Mouse (Mus musculus) brain, adult 2 months (tissue): Measurements from ENCODE around the gene Rhd.
"Not testable (repeated sequence)": the region's sequence is repeated elsewhere in the genome, so short reads cannot be mapped to it uniquely, and the experiment has no call there.

Source experiments
- DNase-seq: peaks from one replicate; pipeline ENCODE4 v3.0.0; 2011; ENCODE audit warnings: low read depth, low spot score

Gene Rhd

DNA sequence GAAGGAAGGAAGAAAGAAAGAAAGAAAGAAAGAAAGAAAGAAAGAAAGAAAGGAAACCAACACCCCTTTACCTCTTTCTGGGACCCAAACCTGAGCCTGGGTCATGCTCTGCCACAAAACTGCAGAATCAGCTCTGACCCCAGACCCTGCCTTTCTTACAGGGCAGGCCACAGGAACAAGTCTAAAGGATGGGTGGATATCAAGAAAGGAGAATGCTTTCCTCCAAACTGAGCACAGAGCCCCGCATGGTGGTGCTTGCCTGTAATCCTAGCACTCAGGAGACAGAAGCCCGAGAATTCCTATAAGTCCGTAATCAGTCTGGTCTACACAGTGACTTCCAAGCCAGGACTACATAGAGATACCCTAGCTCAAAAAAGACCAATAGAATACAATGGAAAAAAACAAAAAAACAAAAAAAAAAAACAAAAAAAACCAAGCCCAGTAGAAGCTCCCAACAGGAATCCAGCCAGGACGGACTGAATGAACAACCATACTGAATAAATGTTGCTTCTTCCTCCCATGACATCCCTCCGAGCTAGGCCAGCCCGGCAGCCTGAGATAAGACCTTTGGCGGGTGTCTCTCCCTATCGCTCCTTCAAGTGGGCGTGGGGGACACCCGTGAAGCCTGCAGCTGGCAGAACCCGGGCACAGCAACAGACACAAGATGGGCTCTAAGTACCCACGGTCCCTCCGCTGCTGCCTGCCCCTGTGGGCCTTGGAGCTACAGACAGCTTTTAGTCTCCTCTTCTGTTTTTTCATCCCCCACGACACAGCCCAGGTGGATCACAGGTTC, at the start of gene Rhd:
Rhd (plus strand) TSS at position 600 of the 793 bp plus-strand sequence.
- no peak for DNase-seq

- DNase-seq: no peak
Measured at GRCm38 (mm10) chr4:134817706-134818105, 46.6 kb upstream of the Rhd start.

DNA sequence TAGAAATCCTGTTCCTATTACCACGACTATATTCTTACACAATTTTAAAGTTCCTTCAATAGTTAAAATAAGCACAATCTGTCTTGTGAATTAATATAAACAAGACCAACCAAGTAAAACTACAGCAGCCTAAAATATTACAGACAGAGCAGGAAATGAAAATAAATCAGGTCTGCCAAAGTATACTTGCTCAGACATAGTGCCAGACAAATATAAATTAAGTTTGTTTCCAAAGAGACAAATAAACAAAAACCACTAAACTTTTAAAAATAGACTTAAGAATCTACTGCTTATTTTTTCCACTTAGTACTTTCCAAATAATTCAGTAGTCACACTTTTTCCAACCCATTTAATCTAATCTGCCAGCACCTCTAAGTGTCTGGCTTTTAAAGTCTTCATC, 43.3 kb upstream of the Rhd start:
- no peak for DNase-seq

GRCm38 (mm10) chr4:134823560-134823959, 40.8 kb upstream of the Rhd start:
- peak; percentile 54 for DNase-seq

- DNase-seq: not testable (repeated sequence)
Measured at GRCm38 (mm10) chr4:134825864-134826263, 38.5 kb upstream of the Rhd start.

DNA sequence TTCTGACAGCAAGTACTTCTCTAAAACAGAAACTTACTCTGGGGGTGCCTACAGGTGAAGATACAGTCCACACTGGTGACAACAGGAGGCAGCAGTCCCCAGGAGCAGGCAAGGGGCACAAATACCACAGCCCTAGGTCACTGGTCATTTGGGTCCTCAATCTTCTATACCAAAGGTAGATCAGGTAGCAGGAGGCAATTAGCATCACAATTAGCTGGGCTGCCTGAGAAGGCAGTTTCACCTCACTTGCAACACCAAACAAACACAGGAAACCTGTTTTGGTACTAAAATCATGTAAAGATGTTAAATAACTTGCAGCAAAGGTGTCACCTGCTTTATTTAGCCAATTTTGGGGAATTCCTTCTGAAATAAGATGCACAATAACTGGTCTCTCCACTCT, 38.0 kb upstream of the Rhd start:
- no peak for DNase-seq

DNA sequence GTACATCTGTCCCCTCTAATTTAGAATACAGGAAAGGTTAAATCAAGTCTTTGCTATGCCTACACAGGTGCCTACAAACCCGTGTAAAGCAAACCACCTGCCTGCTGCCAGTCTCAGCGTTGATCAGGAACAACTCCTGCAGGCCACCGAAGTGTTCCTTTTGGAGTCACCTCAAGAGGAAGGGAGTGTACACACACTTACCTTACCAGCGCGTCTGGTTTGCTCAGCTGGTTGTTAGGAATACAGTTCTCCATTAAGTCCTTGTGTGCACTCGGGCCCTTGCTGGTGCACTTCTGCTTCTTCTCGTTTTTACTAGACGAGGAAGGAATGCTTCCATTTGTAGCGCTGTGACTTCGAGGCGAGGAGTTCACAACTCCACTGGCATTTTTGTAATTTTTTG, 36.5 kb upstream of the Rhd start:
- DNase-seq: no peak

DNA sequence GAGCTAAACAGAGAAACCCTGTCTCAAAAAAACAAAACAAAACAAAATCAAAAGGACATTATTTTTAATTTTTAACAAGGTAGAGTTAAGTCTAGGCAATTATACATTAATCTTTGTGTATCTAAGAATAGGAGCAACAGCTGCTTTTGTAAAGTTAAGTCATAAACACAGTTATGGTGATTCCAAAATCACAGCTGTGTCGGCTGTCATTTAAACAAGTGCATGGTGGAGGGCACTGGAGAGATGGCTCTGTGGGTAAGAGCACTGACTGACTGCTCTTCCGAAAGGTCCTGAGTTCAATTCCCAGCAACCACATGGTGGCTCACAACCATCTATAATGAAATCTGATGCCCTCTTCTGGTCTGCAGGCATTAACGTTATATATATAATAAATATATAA, 32.4 kb upstream of the Rhd start:
- DNase-seq: no peak

DNA sequence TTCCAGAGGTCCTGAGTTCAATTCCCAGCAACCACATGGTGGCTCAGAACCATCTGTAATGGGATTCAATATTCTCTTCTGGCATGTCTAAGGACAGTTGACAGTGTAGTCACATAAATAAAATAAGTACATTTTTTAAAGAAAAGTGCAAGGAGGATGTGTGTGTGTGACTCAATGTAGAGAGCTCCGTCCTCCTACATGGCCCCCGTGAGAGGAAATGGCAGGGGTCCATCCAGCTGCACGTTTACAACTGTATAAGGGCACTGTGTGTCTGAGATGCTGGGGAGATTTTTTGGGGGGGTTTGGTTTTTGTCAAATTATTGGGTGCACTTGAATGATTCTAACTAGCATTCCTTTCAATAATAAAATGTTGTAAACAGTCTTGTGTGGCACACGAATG, 28.9 kb upstream of the Rhd start:
- DNase-seq: no peak

GRCm38 (mm10) chr4:134838221-134838620, 26.1 kb upstream of the Rhd start:
- DNase-seq: no peak

DNA sequence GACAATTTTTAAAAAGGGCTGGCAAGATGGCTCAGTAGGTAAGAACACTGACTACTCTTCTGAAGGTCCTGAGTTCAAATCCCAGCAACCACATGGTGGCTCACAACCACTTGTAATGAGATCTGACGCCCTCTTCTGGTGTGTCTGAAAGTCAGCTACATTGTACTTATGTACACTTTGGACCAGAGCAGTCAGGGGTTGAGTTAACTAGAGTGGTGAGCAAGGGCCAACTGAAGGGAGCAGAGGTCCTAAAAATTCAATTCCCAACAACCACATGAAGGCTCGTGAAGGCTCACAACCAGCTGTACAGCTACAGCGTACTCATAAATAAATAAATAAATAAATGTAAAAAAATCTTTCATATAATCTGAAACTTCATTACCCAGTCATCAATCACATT, 25.6 kb upstream of the Rhd start:
- DNase-seq: not testable (repeated sequence)

DNA sequence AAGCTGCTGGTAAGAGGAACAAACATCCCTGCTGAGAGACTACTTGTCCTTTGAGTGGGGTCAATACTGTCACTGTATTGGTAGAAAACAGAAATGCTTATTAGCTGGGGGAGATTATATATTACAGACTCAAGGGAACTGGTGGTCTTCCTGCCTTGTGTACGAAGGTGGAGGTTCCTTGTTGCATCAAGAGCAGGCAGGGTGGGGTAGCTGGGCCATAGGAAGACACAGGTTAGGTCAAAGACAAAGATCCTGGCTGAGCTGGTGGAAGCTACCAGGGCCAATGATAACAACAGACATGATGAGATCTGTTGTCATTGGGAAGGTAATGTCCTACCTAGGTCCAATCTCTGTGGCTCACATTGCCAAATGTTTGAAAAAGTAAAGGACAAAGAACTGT, 24.1 kb upstream of the Rhd start:
- no peak for DNase-seq

DNA sequence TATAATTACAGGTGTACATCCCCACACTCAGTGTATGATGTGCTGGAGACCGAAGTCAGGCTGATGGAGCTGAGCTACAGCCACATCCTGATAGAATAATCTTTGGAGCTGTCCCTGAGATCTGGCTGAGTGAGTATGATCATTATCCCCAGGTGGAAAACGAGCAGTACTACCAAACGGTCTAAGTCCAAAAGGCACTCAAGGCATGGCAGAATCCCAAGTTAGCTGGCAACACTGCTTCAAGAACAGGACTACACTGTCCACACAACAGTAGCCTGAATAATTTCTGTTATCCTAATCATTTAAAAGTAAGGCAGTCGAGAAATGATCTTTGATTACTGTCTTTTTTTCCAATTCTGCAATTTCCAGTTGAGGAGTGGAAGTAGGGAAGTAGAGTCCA, 20.8 kb upstream of the Rhd start:
- peak; percentile 44 for DNase-seq

- no peak for DNase-seq
Measured at GRCm38 (mm10) chr4:134847587-134847986, 16.7 kb upstream of the Rhd start.

DNA sequence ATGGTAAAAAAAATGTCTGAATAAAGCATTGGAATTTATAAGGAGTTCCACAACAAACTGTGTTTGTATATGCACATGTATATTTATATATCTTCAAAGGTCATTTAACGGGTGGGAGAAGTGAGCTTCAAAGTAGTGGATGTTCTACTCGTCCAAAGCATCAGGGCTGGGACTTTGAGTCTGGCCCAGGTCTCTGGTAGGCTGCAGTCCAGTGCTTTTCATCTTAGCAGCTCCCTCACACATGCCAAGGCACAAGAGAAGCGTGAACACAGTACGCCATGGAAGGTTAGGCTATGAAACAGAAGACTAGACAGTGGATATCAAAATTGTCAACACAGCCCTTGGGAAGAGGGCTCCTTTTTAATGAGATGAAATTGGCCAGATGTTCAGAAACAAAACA, 13.8 kb upstream of the Rhd start:
- no peak for DNase-seq

DNA sequence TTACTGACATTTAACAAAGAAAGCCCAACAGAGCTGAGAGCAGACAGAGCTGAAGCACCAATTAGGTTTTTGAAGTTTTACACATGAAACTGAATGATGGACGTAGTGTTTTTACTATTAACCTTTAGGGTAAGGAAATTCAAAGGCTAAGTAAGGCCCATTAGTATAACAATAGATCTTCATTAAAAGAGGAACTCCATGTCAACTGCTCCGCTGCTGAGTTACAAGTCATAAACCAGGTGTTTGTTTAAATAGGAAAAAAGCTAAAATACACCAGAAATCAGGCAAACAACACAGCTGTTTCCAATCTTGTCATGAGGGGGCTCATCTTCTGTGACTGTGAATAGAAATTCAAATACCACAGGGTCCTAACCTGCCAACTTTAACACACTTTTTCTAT, 13.1 kb upstream of the Rhd start:
- DNase-seq: no peak

DNA sequence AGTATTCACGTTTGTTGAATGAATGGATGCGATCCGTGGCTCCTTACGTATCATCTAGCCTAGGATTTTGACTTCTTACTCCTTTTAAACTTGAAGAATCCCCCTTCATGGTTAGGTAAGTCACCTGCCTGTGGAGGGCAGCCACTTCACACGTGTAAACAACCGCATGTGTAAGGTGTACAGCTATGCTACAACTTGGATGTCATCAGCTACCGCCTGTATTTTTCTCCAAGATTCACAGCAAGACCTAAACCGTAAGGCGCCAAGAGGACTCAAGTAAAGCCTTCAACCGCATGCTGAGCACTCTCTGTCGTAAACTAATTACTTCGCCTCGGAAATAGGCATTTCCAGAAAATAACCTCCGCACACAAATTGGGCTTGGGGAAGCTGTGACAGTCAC, 12.5 kb upstream of the Rhd start:
- peak; percentile 40 for DNase-seq

DNA sequence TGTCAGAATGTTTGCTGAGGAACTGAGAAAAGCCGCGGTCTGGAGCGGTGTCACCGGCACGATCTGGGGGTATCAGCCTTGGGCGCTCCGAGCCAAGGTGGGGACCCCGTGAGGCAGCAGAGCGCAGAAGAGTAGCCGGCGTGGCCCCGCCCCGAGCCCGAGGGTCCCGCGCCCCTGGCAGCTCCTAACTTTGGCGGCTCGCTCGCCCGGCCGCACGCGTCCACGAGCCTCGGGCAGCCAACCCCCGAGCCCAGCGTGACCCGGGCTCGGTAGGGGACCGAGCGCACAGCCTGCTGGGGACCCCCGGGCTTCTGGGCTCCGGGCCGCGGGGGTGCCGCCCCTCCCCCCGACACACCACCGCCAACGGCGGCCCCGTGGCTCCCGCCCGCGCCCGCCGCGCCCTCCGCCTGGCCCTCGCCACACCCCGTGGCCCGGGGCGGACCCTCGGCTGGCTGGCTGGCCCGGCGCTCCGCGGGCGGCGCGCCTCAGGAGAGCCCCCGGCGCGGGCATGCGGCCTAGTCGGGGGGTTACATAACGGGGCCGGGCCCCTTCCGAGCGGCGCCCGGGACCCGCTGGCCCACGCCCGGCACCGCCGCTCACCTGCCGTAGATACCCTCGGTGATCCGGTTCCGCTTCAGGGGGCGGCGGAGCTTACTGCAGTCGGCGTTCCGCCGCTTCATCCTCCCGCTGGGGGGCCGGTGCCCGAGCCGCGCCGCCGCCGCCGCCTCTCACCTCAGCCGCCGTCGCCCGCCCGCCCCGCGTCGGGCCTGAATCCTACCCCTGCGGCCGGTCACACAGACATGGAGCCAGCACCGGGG, 11.7 kb upstream of the Rhd start:
- no peak for DNase-seq

GRCm38 (mm10) chr4:134853259-134853636, 11.1 kb upstream of the Rhd start, which contains the start of gene Maco1:
Gene Maco1 (minus strand): TSS chr4:134853345.
- DNase-seq: peak; percentile 99

DNA sequence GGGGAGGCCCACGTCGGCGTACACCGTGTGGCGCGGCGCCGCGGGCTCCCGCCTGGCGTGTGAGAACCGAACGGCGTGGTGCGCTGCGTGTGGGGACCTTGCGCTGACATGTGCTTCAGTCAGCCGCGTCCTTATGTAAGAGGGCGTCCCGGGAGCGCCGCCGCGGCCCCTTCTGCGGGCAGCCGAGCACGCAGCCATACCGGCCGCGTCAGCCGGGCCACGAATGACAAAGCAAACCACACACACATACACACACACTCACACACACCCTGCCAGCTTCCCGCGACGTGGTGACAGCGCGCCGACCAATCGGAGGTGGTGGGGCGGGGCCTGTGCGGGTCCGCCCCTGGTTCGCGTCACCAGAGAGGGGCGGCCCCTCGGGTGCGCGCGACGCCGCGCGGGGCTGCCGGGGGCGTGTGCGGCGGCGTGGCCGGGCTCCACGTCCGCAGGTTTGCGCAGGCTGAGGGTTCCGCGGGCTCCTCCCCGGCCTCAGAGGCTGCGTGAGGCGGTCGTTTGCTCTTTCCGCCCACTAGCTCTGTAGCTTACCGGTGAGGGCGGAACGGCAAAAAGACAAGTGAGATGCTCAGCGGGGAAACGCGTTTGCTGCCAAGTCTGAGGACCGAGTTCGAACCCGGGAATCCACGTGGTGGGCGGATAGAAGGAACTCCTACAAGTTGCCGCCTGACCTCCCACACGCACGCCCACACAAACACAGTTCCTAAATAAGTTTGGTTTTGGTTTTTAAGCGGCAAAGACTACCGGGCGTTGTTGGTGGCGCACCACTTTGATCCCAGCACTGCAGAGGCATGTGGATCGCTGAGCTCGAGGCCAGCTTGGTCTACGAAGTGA, 10.5 kb upstream of the Rhd start:
- peak; percentile 97 for DNase-seq

- no peak for DNase-seq
Measured at GRCm38 (mm10) chr4:134855371-134855770, 9.0 kb upstream of the Rhd start.

DNA sequence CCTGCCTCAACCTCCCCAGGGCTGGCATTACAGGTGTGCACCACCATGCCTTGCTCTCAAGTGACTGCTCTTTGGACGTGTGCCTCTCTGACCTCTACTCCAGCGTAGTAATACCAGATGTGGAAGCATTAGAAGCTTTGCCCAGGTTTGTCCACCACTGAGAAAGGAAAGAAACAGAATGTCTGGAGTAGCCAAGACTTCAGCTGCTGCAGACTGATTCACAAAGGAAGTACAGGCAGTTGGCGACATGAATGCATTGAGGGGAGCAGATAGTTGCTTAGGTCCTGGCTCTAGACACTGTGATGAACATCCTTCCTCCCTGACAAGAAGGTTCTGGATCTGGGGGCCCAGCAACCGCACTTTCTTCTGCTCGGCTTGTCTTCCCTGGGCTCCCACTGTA, 8.3 kb upstream of the Rhd start:
- no peak for DNase-seq
